Mouse (Mus musculus) kidney, adult 2 months (tissue): ENCODE data around the gene Gfm1.

Experiments used
- CTCF ChIP-seq: fragments of 200-500 bp; conservative IDR thresholded peaks from 2 replicates; pipeline ENCODE4 v1.5.1; 2011; ENCODE audit warnings: low read depth, mild to moderate bottlenecking, control low read depth, low read length, moderate library complexity, mixed read lengths; ENCODE audit not compliant: insufficient read depth, insufficient read length
- POLR2A ChIP-seq: fragments of 200-500 bp; IDR thresholded peaks from one replicate; pipeline ENCODE4 v1.6.1; 2011; ENCODE audit warnings: low read depth, low read length, control low read depth

DNA sequence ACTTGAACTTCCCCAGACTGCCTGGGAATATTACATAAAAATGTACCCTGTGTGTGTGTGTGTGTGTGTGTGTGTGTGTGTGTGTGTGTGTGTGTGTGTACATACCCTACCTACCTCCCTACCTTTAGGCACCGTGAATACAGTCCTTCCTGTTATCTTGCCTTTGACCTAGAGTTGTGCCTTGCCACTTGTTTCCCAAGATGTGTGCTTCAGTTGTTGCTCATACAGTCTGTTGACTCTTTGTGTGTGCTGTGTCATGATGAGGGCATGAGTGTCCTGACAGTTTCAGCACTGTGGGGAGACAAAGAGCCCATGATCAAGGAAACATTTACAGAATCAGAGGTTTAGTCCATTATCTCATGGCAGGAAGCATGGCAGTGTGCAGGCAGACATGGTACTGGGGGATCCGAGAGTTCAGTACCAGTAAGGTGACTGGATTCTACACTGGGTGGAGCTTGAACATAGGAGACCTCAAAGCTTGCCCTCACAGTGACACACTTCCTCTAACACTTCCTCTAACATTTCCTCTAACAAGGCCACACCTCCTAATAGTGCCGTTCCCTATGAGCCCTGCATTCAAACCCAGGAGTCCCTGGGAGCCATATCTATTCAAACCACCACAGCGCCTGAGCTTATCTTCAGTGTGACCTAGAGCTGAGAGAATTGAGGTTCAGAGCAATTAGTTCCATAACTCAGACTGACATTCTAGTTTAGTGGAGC lies 41.7 kb downstream of the Gfm1 start:
- TF ChIP-seq CTCF = no peak
- no peak for TF ChIP-seq POLR2A
